Mouse (Mus musculus) embryo, embryonic 11.5 days (tissue): ENCODE results near the gene Smok3a.
"Not testable (repeated sequence)": the region's sequence is repeated elsewhere in the genome, so short reads cannot be mapped to it uniquely, and the experiment has no call there.

Experiments
- DNase-seq: peaks from one replicate; pipeline ENCODE4 v3.0.0-alpha.2; 2012; ENCODE audit warnings: low read depth, low spot score

Smok3a gene

GRCm38 (mm10) chr5:138020961-138021479, at the start of gene Smok3a, which contains the start of gene Smok3b:
Gene Smok3a (plus strand): TSS chr5:138021261.
Gene Smok3b (plus strand): TSS chr5:138021429.
- not testable (repeated sequence) for DNase-seq

GRCm38 (mm10) chr5:137973161-137973560, 47.9 kb upstream of the Smok3a start:
- no peak for DNase-seq

DNA sequence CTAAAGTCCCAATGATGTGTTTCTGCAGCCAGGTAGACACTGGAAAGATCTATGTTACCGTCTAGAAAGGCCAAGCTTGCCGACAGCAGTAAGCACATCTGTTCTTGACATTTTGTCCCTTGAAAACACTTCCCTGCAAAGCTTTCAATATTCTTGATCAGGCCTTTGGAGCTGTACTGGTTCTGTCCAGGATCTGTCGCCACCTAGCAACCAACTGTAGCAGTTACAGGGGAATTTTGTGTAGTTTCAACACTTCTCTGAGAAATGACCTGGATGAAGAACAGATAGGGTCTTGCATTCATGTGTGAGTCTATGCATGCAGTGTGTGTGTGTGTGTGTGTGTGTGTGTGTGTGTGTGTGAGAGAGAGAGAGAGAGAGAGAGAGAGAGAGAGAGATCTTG, 47.3 kb upstream of the Smok3a start:
- DNase-seq, result no peak

DNA sequence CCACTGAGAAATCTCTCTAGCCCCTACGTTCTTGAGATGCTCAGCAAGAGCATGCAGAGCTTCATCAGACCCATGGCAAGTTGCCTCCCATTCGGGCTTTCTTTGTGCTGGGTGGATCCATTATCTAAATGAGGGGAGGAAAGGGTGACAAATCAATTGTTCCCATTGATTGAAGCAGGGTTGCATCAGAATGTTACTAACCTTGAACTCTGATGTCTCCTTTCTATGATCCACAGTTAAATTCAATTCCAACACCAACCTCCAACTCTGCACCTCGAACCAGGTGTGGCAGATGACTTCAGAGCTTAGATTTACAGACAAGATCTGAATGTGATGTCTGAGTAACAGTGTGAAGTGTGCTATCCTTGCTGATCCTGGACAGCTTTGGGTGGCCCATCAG, 46.3 kb upstream of the Smok3a start:
- DNase-seq, result no peak

- no peak for DNase-seq
These were observed 45.6 kb upstream of the Smok3a start for GRCm38 (mm10) chr5:137975434-137975833.

DNA sequence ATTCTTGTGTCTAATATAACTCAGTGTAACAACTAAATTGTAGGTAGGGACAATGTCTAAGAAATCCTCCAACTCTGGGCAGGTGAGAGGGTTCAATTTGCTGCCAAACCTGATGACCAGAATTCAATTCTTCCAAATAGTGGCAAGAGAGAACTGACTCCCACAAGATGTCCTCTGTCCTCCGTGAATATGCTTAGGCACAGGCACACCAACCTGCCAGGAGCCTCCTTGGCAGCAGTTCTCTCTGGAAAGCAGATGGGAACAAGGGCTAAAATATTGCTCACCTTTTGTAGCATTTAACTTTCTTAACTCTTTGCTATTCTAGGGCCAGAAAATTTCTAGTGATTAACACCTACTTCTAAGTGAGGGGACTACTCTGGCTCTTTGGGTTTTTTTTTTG, 43.8 kb upstream of the Smok3a start:
- no peak for DNase-seq

DNA sequence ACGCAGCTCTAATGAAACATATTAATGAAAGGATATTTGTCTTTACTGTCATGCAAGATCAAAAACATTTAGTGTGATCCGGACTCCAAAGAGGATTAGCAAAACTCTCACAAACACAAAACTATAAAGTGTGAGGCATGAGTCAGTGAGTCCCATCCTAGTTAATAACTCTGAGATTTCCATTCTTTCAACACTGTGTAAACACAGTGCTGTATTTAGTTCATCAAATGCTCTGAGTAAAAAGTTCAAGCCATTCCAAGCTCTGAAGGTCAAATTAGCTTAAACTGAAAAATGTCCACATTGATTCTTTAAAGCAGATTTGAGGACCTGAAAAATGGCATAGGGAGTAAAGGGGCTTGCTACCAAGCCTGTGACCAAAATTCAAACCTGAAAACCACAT, 42.0 kb upstream of the Smok3a start:
- DNase-seq, result no peak

DNA sequence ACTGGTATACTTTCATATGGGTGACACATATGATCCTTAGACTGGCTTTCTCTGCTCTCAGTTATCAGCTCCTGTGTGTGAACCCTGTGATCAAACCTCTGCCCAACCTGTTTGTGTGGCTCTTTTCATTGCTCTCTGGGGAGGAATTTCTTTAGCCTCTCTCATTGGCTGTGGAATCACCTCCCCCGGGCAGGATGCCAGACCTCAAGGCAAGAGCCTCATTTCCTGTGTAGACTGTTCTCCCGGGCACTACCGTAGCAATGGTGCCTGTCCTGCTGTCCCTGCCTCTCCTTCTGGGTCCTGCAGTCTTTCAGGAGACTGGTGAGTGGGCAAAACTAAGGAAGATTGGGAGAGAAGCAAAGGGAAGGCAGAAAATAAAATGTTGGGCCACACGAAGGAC, 39.8 kb upstream of the Smok3a start, which contains the start of gene Azgp1:
Azgp1 (plus strand) TSS at position 221 of the 400 bp plus-strand sequence.
- no peak for DNase-seq

DNA sequence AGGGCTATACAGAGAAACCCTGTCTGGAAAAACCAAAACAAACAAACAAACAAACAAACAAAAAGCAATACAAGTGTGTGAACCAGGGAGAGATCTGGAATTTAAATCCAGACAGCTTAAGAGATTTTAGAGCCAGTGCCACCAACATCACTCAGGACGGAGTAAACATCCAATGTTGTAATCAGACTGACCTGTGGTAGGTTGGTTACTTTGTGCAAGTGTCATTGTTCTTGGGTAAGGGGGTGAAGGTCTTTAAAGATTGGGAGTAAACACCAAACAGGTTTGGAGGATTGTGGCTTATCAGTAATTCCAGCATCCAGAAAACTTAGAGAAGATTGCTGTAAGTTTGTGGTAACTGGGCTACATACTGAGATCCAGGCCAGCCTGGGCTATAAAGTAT, 34.7 kb upstream of the Smok3a start:
- DNase-seq, result no peak

DNA sequence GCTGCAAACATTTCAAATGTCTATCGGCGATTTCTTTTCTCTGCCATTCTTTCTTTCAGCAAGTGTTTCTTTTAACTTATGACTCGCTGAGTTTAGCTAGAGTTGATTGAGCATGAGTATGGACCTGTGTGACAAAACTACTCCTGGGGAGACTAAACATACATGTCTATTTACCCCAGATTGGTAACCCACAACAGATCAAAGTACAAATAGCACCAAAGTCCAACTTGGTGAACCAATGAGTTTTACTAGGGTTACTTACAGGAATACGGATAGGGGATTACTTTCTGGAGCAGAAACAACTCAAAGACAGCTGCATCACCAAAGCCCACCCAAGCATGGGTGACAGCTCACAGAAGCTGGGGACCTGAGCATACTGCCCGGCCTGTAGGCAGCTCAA, 11.6 kb upstream of the Smok3a start:
- no peak for DNase-seq

DNA sequence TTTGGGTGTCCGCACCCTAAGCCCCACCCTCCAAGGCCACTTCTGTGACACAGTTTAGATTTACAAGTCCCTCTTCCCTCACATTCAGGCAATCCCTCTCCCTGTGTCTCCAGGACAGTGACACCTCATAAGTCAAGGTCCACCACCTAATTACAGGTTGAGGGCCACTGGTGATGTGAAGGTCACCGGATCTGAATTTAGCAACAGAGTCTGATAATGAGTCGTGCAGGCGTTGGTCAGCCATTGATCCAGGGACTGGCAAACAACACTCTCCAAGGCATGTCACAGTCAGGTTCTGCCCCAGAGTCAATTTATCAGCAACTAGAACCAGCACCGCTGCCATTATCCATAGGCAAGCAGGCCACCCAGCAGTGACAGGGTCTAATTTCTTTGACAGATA, 8.7 kb upstream of the Smok3a start:
- no peak for DNase-seq

GRCm38 (mm10) chr5:138016530-138016929, 4.5 kb upstream of the Smok3a start:
- no peak for DNase-seq

- no peak for DNase-seq
These were observed 4.1 kb upstream of the Smok3a start for GRCm38 (mm10) chr5:138016997-138017396.

DNA sequence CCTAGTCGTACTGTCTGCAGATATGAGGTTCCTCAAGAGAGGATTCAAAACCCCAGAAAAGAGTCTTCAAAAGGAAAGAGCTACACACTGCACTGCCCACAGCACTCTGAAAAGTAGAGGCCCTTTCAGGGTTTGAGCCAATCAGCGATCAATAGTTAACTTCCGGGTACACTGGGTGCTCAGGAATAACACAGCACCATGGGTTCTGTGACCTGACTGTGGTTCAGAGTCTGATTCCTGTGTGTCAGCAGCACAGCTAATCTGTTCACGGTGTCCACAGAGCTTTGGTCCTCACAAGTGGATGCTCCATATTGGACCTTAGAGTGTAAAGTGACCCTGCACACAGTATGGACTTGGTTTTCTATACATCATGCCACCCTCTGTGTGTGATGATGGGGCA, 1.5 kb upstream of the Smok3a start:
- DNase-seq, result not testable (repeated sequence)

DNA sequence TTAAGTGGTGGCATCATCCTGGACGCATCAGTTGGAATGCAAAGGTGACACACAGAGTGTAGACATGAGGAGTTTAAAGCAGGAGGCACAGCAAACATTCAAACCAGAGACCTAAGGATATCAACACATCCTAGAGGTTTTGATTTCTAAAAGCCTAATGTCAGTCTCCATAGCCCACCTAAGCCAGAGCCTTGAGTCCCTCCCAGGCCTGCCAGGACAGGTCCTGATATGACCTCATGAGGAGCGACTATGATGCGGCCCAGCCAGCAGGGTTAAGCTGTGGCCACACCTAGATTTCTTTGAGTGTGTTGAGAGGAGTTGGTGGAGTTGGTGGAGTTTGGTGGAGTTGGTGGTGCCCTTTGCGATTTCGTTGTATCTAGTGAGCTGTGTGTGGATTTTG, 31.8 kb downstream of the Smok3a start, which contains the start of gene Smok3c:
Smok3c (plus strand) TSS at position 301 of the 400 bp plus-strand sequence.
- DNase-seq, result not testable (repeated sequence)

GRCm38 (mm10) chr5:138073803-138074202, 52.7 kb downstream of the Smok3a start:
- DNase-seq, result no peak

- DNase-seq, result no peak
These were observed 54.6 kb downstream of the Smok3a start for GRCm38 (mm10) chr5:138075684-138076083.

DNA sequence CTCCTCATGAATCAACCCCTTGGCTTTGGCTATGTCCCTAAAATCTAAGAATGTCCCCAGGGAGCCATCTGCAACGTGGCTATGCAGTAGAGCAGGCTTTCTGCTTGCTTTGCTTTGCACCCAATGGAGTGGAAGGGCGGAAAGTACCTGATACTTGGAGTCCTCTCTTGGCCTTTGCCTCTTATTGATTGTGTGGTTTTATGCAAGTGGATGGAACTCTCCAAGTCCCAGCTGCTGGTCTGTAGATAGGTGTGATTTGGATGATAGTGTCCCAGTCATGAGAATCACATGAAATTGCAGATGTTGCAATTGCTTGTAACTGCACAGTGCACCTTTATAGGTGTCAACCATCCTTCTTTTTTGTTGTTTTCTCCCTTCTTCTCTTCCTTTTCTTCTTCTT, 55.1 kb downstream of the Smok3a start:
- no peak for DNase-seq

- no peak for DNase-seq
These were observed 59.4 kb downstream of the Smok3a start for GRCm38 (mm10) chr5:138080456-138080855.

DNA sequence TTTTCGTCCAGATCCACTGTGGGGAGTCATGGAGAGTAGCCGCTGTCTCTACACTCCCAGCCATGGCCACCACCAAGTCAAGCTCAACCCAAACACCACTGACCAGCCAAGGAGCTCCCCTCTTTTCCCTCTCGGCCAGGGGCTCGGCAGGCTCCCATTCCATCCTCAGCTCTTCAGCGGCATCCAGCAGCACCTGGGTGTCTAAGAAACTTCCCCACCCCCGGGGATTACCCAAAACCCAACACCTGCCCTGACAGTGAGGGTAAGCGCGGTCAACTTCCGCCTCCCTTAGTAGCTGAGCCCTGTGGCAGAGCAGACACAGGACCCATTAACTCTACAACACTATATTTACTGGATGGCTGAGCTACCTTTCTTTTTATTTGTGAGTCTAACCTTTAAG, 60.4 kb downstream of the Smok3a start:
- DNase-seq, result no peak

DNA sequence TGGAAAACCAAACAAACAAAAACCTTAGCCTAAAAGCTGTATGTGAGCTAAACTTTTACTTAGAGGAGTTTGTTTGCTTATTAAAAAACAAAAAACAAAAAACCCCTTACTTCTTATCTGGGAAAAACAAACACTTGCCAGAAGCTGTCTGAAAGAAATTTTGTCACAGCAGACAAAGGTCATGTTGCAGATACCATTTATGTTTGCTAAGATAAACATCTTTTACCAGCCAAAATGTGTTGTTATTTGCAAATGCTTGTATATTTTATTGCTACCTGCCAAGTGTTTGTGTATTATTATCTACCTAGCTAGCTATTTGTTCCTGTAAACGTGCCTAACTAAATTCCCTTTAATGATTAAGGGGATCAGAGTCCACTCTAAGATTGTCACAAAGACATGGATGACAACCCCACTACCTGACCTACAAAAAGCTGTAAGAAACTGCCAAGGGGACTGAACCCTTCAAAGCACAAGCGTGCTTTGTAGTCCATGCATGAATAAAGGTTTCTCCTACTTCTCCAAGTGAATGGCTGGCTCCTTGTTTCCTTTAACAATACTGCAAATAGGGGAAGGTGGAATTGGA, 62.3 kb downstream of the Smok3a start:
- no peak for DNase-seq

GRCm38 (mm10) chr5:138083936-138084335, 62.9 kb downstream of the Smok3a start:
- no peak for DNase-seq
